Mouse (Mus musculus) intestine, embryonic 16.5 days (tissue): ENCODE measurements around the gene Rorb. TPM values are rescaled to one million over a fixed set of nuclear protein-coding genes. Genes with fewer than 3 reads are reported as not detected.

ENCODE experiments used
- ATAC-seq: fragments of 200-750 bp; cut with Nextera tagmentation; 2 replicates; pipeline ENCODE4 v1.8.0; 2017; ENCODE audit warnings: moderate TSS enrichment, moderate library complexity
- H3K27ac ChIP-seq: fragments of 300-500 bp; sonication (generic); 2 replicates; pipeline ENCODE4 v1.5.1; 2014; ENCODE audit warnings: mild to moderate bottlenecking, low read length
- H3K27me3 ChIP-seq: fragments of 300-500 bp; sonication (generic); replicated peaks from 2 replicates; pipeline ENCODE4 v1.6.1; 2014; ENCODE audit warnings: low read length, control low read depth, mixed read lengths; ENCODE audit not compliant: control insufficient read depth, insufficient read depth
- H3K36me3 ChIP-seq: fragments of 300-500 bp; sonication (generic); 2 replicates; pipeline ENCODE4 v1.6.1; 2014; ENCODE audit warnings: low read length, control low read depth; ENCODE audit not compliant: control insufficient read depth, insufficient read depth
- H3K4me1 ChIP-seq: fragments of 300-500 bp; sonication (generic); 2 replicates; pipeline ENCODE4 v1.6.1; 2014; ENCODE audit warnings: low read length, control low read depth, mixed read lengths; ENCODE audit not compliant: control insufficient read depth, insufficient read depth
- H3K4me2 ChIP-seq: fragments of 300-500 bp; sonication (generic); 2 replicates; pipeline ENCODE4 v1.6.1; 2014; ENCODE audit warnings: low read depth, low read length, control low read depth
- H3K4me3 ChIP-seq: fragments of 300-500 bp; sonication (generic); 2 replicates; pipeline ENCODE4 v1.5.1; 2014; ENCODE audit warnings: mild to moderate bottlenecking, low read length
- H3K9ac ChIP-seq: fragments of 300-500 bp; sonication (generic); 2 replicates; pipeline ENCODE4 v1.6.1; 2014; ENCODE audit warnings: low read depth, low read length
- H3K9me3 ChIP-seq: fragments of 300-500 bp; sonication (generic); 2 replicates; pipeline ENCODE4 v1.6.1; 2016; ENCODE audit warnings: low read length, control low read depth; ENCODE audit not compliant: control insufficient read depth
- WGBS: fragments of 180-500 bp; shearing (Covaris S2); extraction: QIAGEN DNeasy Blood & Tissue Kit; methylation state at CpG from one replicate; pipeline ENCODE4 v1.1.7; 2014; 5-methylcytosine and 5-hydroxymethylcytosine counted together
- polyA plus RNA-seq: library from polyadenylated mRNA; unstranded; fragments of >200 nt; fragmentation: Nextera tagmentation; extraction: Ambion mirVana; gene quantifications from 2 replicates; pipeline ENCODE4 v1.2.1, GENCODE M21; 2015

Rorb gene
- polyA plus RNA-seq, 1 experiment from 2014 or later: 0.42 TPM

GRCm38 (mm10) chr19:19040800-19041199, 70.2 kb downstream of the Rorb start:
- H3K4me2 ChIP-seq: no peak overlapping the region
- no peaks in the 10 kb centered on the region for H3K36me3 ChIP-seq
- no peaks in the 10 kb centered on the region for H3K9me3 ChIP-seq
- no peaks in the 10 kb centered on the region for H3K4me1 ChIP-seq
- H3K9ac ChIP-seq: no peak overlapping the region
- no peak overlapping the region for H3K4me3 ChIP-seq
- no peaks in the 10 kb centered on the region for H3K27me3 ChIP-seq
- WGBS: 49% methylated on average over 2 of the region's 2 CpGs
- no peak for ATAC-seq
- H3K27ac ChIP-seq: no peak overlapping the region

GRCm38 (mm10) chr19:19034482-19035315, 76.3 kb downstream of the Rorb start:
- no peaks in the 10 kb centered on the region for H3K4me1 ChIP-seq
- H3K36me3 ChIP-seq: no peaks in the 10 kb centered on the region
- no peak overlapping the region for H3K4me3 ChIP-seq
- no peak overlapping the region for H3K4me2 ChIP-seq
- H3K9me3 ChIP-seq: no peaks in the 10 kb centered on the region
- WGBS: 78% methylated on average over 5 of the region's 5 CpGs
- H3K9ac ChIP-seq: no peak overlapping the region
- H3K27me3 ChIP-seq: no peaks in the 10 kb centered on the region
- no peak for ATAC-seq
- H3K27ac ChIP-seq: no peak overlapping the region

GRCm38 (mm10) chr19:19033974-19034373, 77.0 kb downstream of the Rorb start:
- Histone ChIP-seq H3K4me3 (no peak overlapping the region), H3K4me2 (no peak overlapping the region), H3K27ac (no peak overlapping the region), H3K9ac (no peak overlapping the region), H3K27me3 (no peaks in the 10 kb centered on the region), H3K9me3 (no peaks in the 10 kb centered on the region), H3K36me3 (no peaks in the 10 kb centered on the region), H3K4me1 (no peaks in the 10 kb centered on the region)
- ATAC-seq: no peak
- 75% methylated on average over 3 of the region's 3 CpGs for WGBS

- Histone ChIP-seq H3K9me3 (no peaks in the 10 kb centered on the region), H3K27ac (no peak overlapping the region), H3K27me3 (no peaks in the 10 kb centered on the region), H3K4me1 (peaks cover 2% of the 10 kb centered on the region; the same call in 1 of the 2 replicates), H3K4me2 (no peak overlapping the region), H3K36me3 (no peaks in the 10 kb centered on the region), H3K9ac (no peak overlapping the region), H3K4me3 (no peak overlapping the region)
- 50% methylated on average over 6 of the region's 6 CpGs for WGBS
- no peak for ATAC-seq
Observed at GRCm38 (mm10) chr19:19005144-19005543, 105.9 kb downstream of the Rorb start.

GRCm38 (mm10) chr19:19004023-19004656, 106.9 kb downstream of the Rorb start:
- WGBS: 41% methylated on average over 11 of the region's 11 CpGs
- Histone ChIP-seq H3K4me1 (peaks cover 2% of the 10 kb centered on the region; the same call in 1 of the 2 replicates), H3K27ac (no peak overlapping the region), H3K27me3 (no peaks in the 10 kb centered on the region), H3K9me3 (no peaks in the 10 kb centered on the region), H3K4me3 (no peak overlapping the region), H3K4me2 (no peak overlapping the region), H3K36me3 (no peaks in the 10 kb centered on the region), H3K9ac (no peak overlapping the region)
- no peak for ATAC-seq

- H3K36me3 ChIP-seq: no peaks in the 10 kb centered on the region
- H3K4me2 ChIP-seq: no peak overlapping the region
- ATAC-seq: no peak
- no peak overlapping the region for H3K27ac ChIP-seq
- no peaks in the 10 kb centered on the region for H3K27me3 ChIP-seq
- H3K4me3 ChIP-seq: no peak overlapping the region
- peaks cover 2% of the 10 kb centered on the region; the same call in 1 of the 2 replicates for H3K4me1 ChIP-seq
- no peak overlapping the region for H3K9ac ChIP-seq
- no peaks in the 10 kb centered on the region for H3K9me3 ChIP-seq
- 84% methylated on average over 8 of the region's 8 CpGs for WGBS
Observed at GRCm38 (mm10) chr19:18998966-18999365, 112.0 kb downstream of the Rorb start.

GRCm38 (mm10) chr19:18997711-18998110, 113.3 kb downstream of the Rorb start:
- no peak overlapping the region for H3K4me2 ChIP-seq
- no peaks in the 10 kb centered on the region for H3K9me3 ChIP-seq
- no peaks in the 10 kb centered on the region for H3K36me3 ChIP-seq
- no peak overlapping the region for H3K4me3 ChIP-seq
- no peak overlapping the region for H3K9ac ChIP-seq
- 55% methylated on average over 1 of the region's 1 CpGs for WGBS
- H3K27ac ChIP-seq: no peak overlapping the region
- H3K27me3 ChIP-seq: no peaks in the 10 kb centered on the region
- H3K4me1 ChIP-seq: peaks cover 2% of the 10 kb centered on the region; the same call in 1 of the 2 replicates
- no peak for ATAC-seq

GRCm38 (mm10) chr19:18979996-18980395, 131.0 kb downstream of the Rorb start:
- H3K4me2 ChIP-seq: no peak overlapping the region
- no peaks in the 10 kb centered on the region for H3K36me3 ChIP-seq
- no peak overlapping the region for H3K27ac ChIP-seq
- H3K9ac ChIP-seq: no peak overlapping the region
- ATAC-seq: no peak
- H3K27me3 ChIP-seq: no peaks in the 10 kb centered on the region
- 75% methylated on average over 5 of the region's 5 CpGs for WGBS
- H3K4me3 ChIP-seq: no peak overlapping the region
- no peaks in the 10 kb centered on the region for H3K4me1 ChIP-seq
- no peaks in the 10 kb centered on the region for H3K9me3 ChIP-seq

GRCm38 (mm10) chr19:18974796-18975660, 136.0 kb downstream of the Rorb start:
- ATAC-seq: no peak
- H3K9me3 ChIP-seq: no peaks in the 10 kb centered on the region
- H3K4me2 ChIP-seq: no peak overlapping the region
- no peaks in the 10 kb centered on the region for H3K27me3 ChIP-seq
- WGBS: 61% methylated on average over 5 of the region's 5 CpGs
- no peaks in the 10 kb centered on the region for H3K36me3 ChIP-seq
- no peak overlapping the region for H3K9ac ChIP-seq
- no peaks in the 10 kb centered on the region for H3K4me1 ChIP-seq
- H3K4me3 ChIP-seq: no peak overlapping the region
- H3K27ac ChIP-seq: no peak overlapping the region
